Mouse (Mus musculus) left cerebral cortex, adult 18-20 months (tissue): ENCODE measurements around the gene Mtif3. TPM values are rescaled to one million over a fixed set of nuclear protein-coding genes. Genes with fewer than 3 reads are reported as not detected.
"Not testable (repeated sequence)": the region's sequence is repeated elsewhere in the genome, so short reads cannot be mapped to it uniquely, and the experiment has no call there.

ENCODE experiments used
- DNase-seq, 2 experiments: peaks; one replicate each; pipeline ENCODE4 v3.0.0; 2021 to 2022; ENCODE audit warnings: low spot score in 2 of 2, mixed read lengths in 1 of 2
- total RNA-seq, 2 experiments: library from RNA; stranded (reverse); gene quantifications; 2 replicates each; pipeline ENCODE4 v1.2.3; 2021

Mtif3 gene
- total RNA-seq, 2 experiments from 2014 or later = 20.9 to 25.4 TPM

DNA sequence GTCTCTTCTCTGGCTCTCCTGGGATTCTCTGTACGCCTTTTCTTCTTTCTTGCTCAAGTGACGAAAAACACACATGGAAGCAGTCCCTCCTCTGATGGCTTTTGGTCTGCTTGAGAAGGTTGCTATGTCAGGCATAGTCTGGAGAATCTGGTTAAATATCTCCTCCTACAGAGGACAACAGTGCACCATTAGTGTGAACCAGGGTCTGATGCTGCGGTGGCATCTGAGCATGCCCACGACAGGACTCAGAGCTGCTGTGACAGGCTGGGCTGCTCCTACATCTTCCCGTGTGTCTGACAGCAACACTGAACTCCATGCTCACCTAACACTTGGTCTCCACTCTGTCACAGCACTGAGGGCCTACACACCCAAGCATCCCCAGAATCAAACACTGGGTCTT is 7.9 kb downstream of the Mtif3 start:
- no peak for DNase-seq

- DNase-seq = no peak
Observed at GRCm38 (mm10) chr5:146954576-146954975, 9.0 kb downstream of the Mtif3 start.

GRCm38 (mm10) chr5:146948508-146949088 is 15.0 kb downstream of the Mtif3 start, which contains the start of gene Gtf3a:
Gene Gtf3a (plus strand): TSS chr5:146948657.
- DNase-seq = peak; percentile 68 to 74

GRCm38 (mm10) chr5:146948041-146948507 is 15.5 kb downstream of the Mtif3 start:
- DNase-seq = no peak

DNA sequence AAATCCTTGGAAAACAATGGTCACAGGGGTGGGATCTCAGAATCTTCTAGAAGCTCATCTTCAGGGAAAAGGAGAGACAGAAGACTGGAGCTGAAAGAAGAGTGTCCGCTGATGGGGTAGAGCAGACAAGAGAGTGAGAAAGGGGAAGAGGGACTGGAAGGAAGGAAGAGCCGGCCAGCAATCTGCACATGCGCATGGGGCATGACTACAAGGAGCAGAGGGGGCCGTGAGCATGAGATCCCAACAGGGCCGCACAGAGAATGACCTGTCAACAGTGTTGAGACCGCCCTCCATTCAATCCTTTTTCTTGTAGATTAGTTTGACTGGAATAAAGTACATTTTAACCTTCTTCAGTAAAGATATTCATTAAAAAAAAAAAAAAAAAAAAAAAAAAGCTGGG is 16.1 kb downstream of the Mtif3 start:
- DNase-seq = no peak

DNA sequence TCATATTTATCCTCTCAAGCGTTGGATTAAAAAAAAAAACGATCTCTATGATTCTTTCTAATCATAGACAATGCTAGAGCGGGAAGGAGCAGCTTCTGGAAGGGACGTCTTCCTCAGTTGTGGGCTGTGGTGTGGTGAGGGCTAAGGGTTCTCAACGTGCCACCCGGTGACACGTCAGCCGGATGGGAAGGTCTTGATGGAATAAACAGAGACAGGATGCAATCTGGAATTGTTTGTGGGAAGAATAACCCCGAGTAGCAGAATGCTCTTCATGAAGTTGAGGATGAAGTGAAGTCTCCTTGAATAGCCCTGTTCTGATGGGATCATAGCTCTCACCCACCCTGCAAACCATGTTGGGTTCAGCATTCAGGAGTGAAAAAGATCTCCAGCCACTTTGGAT is 16.9 kb downstream of the Mtif3 start:
- DNase-seq = no peak

GRCm38 (mm10) chr5:146944568-146944967 is 19.0 kb downstream of the Mtif3 start:
- DNase-seq = no peak

- DNase-seq = no peak
Observed at GRCm38 (mm10) chr5:146942965-146943364, 20.6 kb downstream of the Mtif3 start.

DNA sequence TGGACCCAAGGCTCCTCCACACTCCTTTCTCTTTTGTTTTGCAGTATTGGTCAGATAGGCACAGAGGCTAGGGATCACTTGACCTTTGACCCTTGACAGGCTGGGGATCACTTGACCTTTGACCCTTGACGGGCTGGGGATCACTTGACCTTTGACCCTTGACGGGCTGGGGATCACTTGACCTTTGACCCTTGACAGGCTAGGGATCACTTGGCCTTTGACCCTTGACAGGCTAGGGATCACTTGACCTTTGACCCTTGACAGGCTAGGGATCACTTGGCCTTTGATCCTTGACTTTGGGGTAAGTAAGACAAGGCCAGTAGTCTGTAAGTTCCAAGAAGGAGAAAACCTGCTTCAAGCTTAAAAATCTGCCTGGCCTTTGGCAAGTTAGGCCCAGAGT is 21.7 kb downstream of the Mtif3 start:
- DNase-seq = not testable (repeated sequence)

GRCm38 (mm10) chr5:146940219-146940618 is 23.4 kb downstream of the Mtif3 start:
- DNase-seq = no peak

DNA sequence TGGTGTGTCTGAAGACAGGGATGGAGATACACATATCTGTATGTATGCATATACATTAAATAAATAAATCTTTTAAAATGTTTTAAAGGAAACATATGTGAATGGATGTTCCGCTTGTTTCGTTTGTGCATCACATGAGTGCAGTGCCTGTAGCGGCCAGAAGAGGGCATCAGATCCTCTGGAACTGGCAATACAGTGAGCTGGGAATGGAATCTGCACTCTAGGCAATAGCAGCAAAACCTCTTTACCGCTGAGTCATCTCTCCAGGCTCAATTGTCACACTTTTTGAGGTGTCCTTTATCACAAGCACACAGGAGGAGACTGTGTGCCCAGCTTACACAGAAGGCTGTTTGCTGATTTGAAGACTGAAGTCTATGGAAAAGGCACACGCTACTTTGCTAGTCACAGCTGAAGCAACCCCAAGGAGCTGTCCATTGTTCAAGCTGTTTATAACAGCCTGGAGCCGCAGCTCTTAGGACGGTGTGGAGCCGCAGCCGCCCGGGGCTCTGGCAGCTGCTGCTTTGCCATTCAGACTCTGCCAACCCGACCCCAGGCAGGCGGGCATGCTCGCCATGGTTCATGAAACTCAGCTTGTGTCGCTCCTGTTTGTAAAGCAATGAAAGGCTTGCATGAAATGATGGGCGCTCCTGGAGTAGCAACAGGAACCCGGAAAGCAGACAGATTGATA is 24.3 kb downstream of the Mtif3 start:
- DNase-seq = no peak

- no peak for DNase-seq
Observed at GRCm38 (mm10) chr5:146937541-146938503, 25.8 kb downstream of the Mtif3 start.

- no peak for DNase-seq
Observed at GRCm38 (mm10) chr5:146933466-146933865, 30.1 kb downstream of the Mtif3 start.

GRCm38 (mm10) chr5:146931904-146932553 is 31.6 kb downstream of the Mtif3 start:
- DNase-seq = no peak

- DNase-seq = no peak
Observed at GRCm38 (mm10) chr5:146931422-146931821, 32.2 kb downstream of the Mtif3 start.

DNA sequence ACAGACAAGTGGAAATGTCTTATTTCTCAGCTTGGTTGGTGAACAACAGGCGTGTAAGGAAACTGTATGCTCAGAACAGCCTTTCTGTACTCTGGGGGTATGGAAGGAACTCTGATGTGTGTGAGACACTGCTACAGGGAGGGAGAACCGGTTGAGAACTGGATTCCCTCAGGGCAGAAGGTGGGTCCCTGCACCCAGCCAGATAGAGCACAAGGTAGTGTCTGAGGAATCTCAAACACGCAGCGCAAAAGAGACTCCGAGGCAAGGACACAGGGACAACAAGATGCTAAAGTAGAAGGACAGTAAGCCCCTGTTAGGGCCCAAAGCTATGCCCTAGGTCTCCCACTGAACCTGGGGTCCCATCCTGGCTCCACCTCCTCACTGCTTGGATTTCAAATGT is 36.9 kb downstream of the Mtif3 start:
- no peak for DNase-seq

DNA sequence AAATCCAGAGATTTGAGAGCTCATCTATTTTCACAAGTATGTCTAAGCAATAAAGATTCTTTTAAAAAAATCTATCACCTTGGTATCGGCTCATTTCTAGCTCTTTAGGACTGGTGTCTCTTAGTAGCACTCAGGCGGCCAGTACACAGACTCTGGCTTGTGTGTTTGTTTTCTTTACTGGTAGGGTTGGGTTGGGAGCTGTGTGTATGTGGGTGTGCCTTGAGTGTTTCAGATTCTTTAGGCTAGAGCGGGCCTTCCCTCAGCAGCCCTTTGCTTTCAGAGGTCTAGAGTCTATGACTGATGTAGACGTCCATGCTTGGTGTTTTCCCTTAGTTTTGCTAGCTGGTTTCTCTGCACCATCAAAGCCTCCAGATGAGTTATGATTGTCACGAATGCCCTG is 40.1 kb downstream of the Mtif3 start:
- DNase-seq = no peak

DNA sequence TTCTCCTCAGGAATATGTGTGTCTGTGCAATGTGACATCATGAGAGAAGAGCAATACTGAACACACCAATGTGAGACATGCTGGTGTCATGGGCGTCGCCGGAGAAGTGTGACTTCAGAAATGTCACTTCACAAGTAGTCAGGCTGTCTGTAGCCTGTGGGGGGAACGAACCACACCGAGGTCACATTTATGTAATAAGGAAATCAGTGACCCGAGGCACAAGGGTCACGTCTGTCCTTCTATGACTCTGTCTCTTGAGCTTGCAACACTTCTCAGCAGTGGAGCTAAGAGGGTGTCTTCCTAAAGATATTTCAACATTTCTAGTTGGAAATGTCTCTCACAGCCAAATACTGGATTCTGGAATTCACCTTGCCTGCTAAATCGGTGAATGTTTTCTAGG is 42.4 kb downstream of the Mtif3 start:
- no peak for DNase-seq

- DNase-seq = no peak
Observed at GRCm38 (mm10) chr5:146920314-146921161, 43.1 kb downstream of the Mtif3 start.

GRCm38 (mm10) chr5:146919874-146920273 is 43.7 kb downstream of the Mtif3 start:
- no peak for DNase-seq
